Mouse (Mus musculus) intestine, embryonic 16.5 days (tissue): ENCODE data around the gene Atp1a4. TPM values are rescaled to one million over a fixed set of nuclear protein-coding genes. Genes with fewer than 3 reads are reported as not detected.

Source experiments
- ATAC-seq: fragments of 200-750 bp; cut with Nextera tagmentation; 2 replicates; pipeline ENCODE4 v1.8.0; 2017; ENCODE audit warnings: moderate TSS enrichment, moderate library complexity
- H3K27ac ChIP-seq: fragments of 300-500 bp; sonication (generic); 2 replicates; pipeline ENCODE4 v1.5.1; 2014; ENCODE audit warnings: mild to moderate bottlenecking, low read length
- H3K27me3 ChIP-seq: fragments of 300-500 bp; sonication (generic); replicated peaks from 2 replicates; pipeline ENCODE4 v1.6.1; 2014; ENCODE audit warnings: low read length, control low read depth, mixed read lengths; ENCODE audit not compliant: control insufficient read depth, insufficient read depth
- H3K36me3 ChIP-seq: fragments of 300-500 bp; sonication (generic); 2 replicates; pipeline ENCODE4 v1.6.1; 2014; ENCODE audit warnings: low read length, control low read depth; ENCODE audit not compliant: control insufficient read depth, insufficient read depth
- H3K4me1 ChIP-seq: fragments of 300-500 bp; sonication (generic); 2 replicates; pipeline ENCODE4 v1.6.1; 2014; ENCODE audit warnings: low read length, control low read depth, mixed read lengths; ENCODE audit not compliant: control insufficient read depth, insufficient read depth
- H3K4me2 ChIP-seq: fragments of 300-500 bp; sonication (generic); 2 replicates; pipeline ENCODE4 v1.6.1; 2014; ENCODE audit warnings: low read depth, low read length, control low read depth
- H3K4me3 ChIP-seq: fragments of 300-500 bp; sonication (generic); 2 replicates; pipeline ENCODE4 v1.5.1; 2014; ENCODE audit warnings: mild to moderate bottlenecking, low read length
- H3K9ac ChIP-seq: fragments of 300-500 bp; sonication (generic); 2 replicates; pipeline ENCODE4 v1.6.1; 2014; ENCODE audit warnings: low read depth, low read length
- H3K9me3 ChIP-seq: fragments of 300-500 bp; sonication (generic); 2 replicates; pipeline ENCODE4 v1.6.1; 2016; ENCODE audit warnings: low read length, control low read depth; ENCODE audit not compliant: control insufficient read depth
- WGBS: fragments of 180-500 bp; shearing (Covaris S2); extraction: QIAGEN DNeasy Blood & Tissue Kit; methylation state at CpG from one replicate; pipeline ENCODE4 v1.1.7; 2014; 5-methylcytosine and 5-hydroxymethylcytosine counted together
- polyA plus RNA-seq: library from polyadenylated mRNA; unstranded; fragments of >200 nt; fragmentation: Nextera tagmentation; extraction: Ambion mirVana; gene quantifications from 2 replicates; pipeline ENCODE4 v1.2.1, GENCODE M21; 2015

The Atp1a4 gene
- polyA plus RNA-seq, 1 experiment from 2014 or later, result not detected

DNA sequence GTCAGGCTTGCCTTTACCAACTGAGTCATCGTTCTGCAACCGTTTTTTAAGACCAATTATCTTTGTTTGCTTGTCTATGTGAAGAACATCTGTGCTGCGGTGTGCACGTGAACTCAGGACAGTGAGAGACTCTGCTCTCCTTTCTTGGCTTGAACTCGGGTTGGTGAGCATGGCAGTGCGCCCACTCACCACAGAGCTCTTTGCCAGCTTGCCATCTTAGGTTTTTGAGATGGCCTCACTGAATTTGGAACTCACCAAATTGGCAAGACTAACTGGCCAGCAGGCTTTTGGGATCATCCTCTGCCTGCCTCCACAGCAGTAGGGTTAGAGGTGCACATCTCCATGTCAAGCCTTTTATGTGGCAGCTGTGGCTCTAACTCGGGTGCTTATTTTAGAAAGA is 80.4 kb downstream of the Atp1a4 start:
- H3K9me3 ChIP-seq, result no peaks in the 10 kb centered on the region
- no peaks in the 10 kb centered on the region for H3K27me3 ChIP-seq
- H3K27ac ChIP-seq, result no peak overlapping the region
- no peak overlapping the region for H3K9ac ChIP-seq
- H3K4me2 ChIP-seq, result no peak overlapping the region
- 86% methylated on average over 7 of the region's 7 CpGs for WGBS
- H3K4me3 ChIP-seq, result no peak overlapping the region
- no peak for ATAC-seq
- no peaks in the 10 kb centered on the region for H3K4me1 ChIP-seq
- peaks cover 11% of the 10 kb centered on the region for H3K36me3 ChIP-seq

Other genes starting within 250 kb of the Atp1a4 start
- gene Vangl2, start 230.0 kb downstream of the Atp1a4 start, polyA plus RNA-seq, result 6.1 and 6.8 TPM in 2 replicates
- 0.09 TPM in 1 of 2 replicates, not detected in the other for gene Nhlh1, start 200.8 kb downstream of the Atp1a4 start, polyA plus RNA-seq
- 204 and 218 TPM in 2 replicates for gene Copa, start 175.9 kb downstream of the Atp1a4 start, polyA plus RNA-seq
- gene Ncstn, start 175.6 kb downstream of the Atp1a4 start, polyA plus RNA-seq, result 159 TPM in 2 replicates
- 161 TPM in 2 replicates for gene Pex19, start 131.7 kb downstream of the Atp1a4 start, polyA plus RNA-seq
- gene Dcaf8, start 110.3 kb downstream of the Atp1a4 start, polyA plus RNA-seq, result 93.2 and 102 TPM in 2 replicates
- gene Pea15a, start 51.6 kb downstream of the Atp1a4 start, polyA plus RNA-seq, result 80.2 and 81.3 TPM in 2 replicates
- gene Casq1, start 38.5 kb downstream of the Atp1a4 start, polyA plus RNA-seq, result 24.1 and 24.6 TPM in 2 replicates
- gene Igsf8, start 3.2 kb upstream of the Atp1a4 start, polyA plus RNA-seq, result 43.1 and 45.2 TPM in 2 replicates
- gene Atp1a2, start 39.6 kb upstream of the Atp1a4 start, polyA plus RNA-seq, result 3.1 and 3.2 TPM in 2 replicates
- gene Kcnj9, start 70.9 kb upstream of the Atp1a4 start, polyA plus RNA-seq, result not detected in 2 replicates
- 0.07 and 0.10 TPM in 2 replicates for gene Kcnj10, start 82.8 kb upstream of the Atp1a4 start, polyA plus RNA-seq
- gene Pigm, start 118.1 kb upstream of the Atp1a4 start, polyA plus RNA-seq, result 5.0 and 5.6 TPM in 2 replicates
- gene Slamf9, start 216.9 kb upstream of the Atp1a4 start, polyA plus RNA-seq, result 1.6 and 2.3 TPM in 2 replicates
- 109 and 110 TPM in 2 replicates for gene Igsf9, start 223.4 kb upstream of the Atp1a4 start, polyA plus RNA-seq
- 469 and 470 TPM in 2 replicates for gene Tagln2, start 241.6 kb upstream of the Atp1a4 start, polyA plus RNA-seq